ENCODE assay signal across 26 mouse cellular contexts in the genomic region with DNA sequence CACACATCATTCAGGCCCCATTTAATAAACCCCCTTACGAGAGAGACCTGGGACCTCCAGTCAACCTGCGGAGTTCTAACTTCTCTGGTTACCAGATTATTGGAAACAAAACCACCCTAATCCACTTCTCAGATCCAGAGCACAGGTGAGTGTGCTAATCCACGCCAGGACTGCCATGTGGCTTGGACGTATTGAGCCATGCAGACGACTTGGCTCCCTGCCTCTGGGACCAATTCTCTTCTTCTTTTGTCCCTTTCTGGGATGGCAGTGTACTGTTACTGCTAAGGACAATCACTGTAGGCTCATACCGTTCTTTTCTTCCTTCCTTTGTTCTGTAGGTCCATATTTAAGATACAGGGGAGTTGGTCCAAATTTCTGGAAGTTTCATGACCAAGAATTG.
"Had no signal": no experiment of that assay in that cellular context is flagged by ENCODE, and none has a peak within 500 bp of the region (broad histone marks: within the 10 kb centered on the region; RNA-seq: fewer than 3 reads in every experiment).

No protein-coding gene starts in this region.

- H3K27me3 ChIP-seq: heart, embryonic 13.5 days; heart, embryonic 15.5 days; hindbrain, embryonic 13.5 days; hindbrain, embryonic 15.5 days; intestine, embryonic 15.5 days; kidney, embryonic 15.5 days; limb, embryonic 13.5 days; limb, embryonic 15.5 days; liver, embryonic 12.5 days had no signal

- H3K36me3 ChIP-seq: heart, embryonic 15.5 days; intestine, embryonic 15.5 days; kidney, embryonic 15.5 days; liver, embryonic 12.5 days had no signal

- ATAC-seq: hindbrain, postnatal 0 days; intestine, embryonic 15.5 days; liver, embryonic 12.5 days had no signal

- H3K27ac ChIP-seq: heart, embryonic 13.5 days; heart, embryonic 15.5 days; hindbrain, embryonic 13.5 days; hindbrain, embryonic 15.5 days; hindbrain, postnatal 0 days; intestine, embryonic 15.5 days; kidney, embryonic 15.5 days; kidney, postnatal 0 days; limb, embryonic 13.5 days; limb, embryonic 15.5 days; liver, embryonic 12.5 days; liver, embryonic 14.5 days had no signal

- H3K4me2 ChIP-seq: heart, embryonic 11.5 days; heart, embryonic 13.5 days; heart, embryonic 15.5 days; hindbrain, embryonic 13.5 days; hindbrain, embryonic 15.5 days; intestine, embryonic 15.5 days; kidney, embryonic 15.5 days; limb, embryonic 13.5 days; limb, embryonic 15.5 days; liver, embryonic 12.5 days had no signal

- H3K9me3 ChIP-seq: heart, embryonic 13.5 days; heart, embryonic 15.5 days; hindbrain, embryonic 13.5 days; hindbrain, embryonic 15.5 days; intestine, embryonic 15.5 days; kidney, embryonic 15.5 days; limb, embryonic 13.5 days; limb, embryonic 15.5 days; liver, embryonic 12.5 days had no signal

- H3K4me3 ChIP-seq: heart, embryonic 13.5 days; heart, embryonic 15.5 days; hindbrain, embryonic 13.5 days; hindbrain, embryonic 15.5 days; intestine, embryonic 15.5 days; kidney, embryonic 15.5 days; limb, embryonic 13.5 days; limb, embryonic 15.5 days; liver, embryonic 12.5 days had no signal

- H3K9ac ChIP-seq: heart, embryonic 13.5 days; heart, embryonic 15.5 days; hindbrain, embryonic 13.5 days; hindbrain, embryonic 15.5 days; intestine, embryonic 15.5 days; kidney, embryonic 15.5 days; limb, embryonic 13.5 days; limb, embryonic 15.5 days; liver, embryonic 12.5 days; liver, embryonic 14.5 days had no signal

- H3K4me1 ChIP-seq: hindbrain, embryonic 13.5 days; hindbrain, embryonic 15.5 days; intestine, embryonic 15.5 days; kidney, embryonic 15.5 days; limb, embryonic 13.5 days; limb, embryonic 15.5 days; liver, embryonic 12.5 days had no signal

- DNase-seq: gastrocnemius, postnatal 14 days; gastrocnemius, postnatal 36 days; heart, adult 18-20 months; heart, postnatal 14 days; heart, postnatal 36 days; kidney, adult 11 months; kidney, adult 2 months; kidney, adult 9 months; kidney, postnatal 14 days; kidney, postnatal 36 days; layer of hippocampus, adult 9-11 months; layer of hippocampus, postnatal 36 days; left cerebral cortex, postnatal 4 days had no signal
